Mouse (Mus musculus): ENCODE measurements around the gene Psmg4. TPM values are rescaled to one million over a fixed set of nuclear protein-coding genes. Genes with fewer than 3 reads are reported as not detected.

Gene Psmg4
- polyA plus RNA-seq, 1 experiment from 2014 or later = 50.5 TPM

GRCm38 (mm10) chr13:34174025-34174424, 11.3 kb downstream of the Psmg4 start:
- DNase-seq = no peak
- Histone ChIP-seq H3K27ac (ENCODE audit: low read depth) (no peak overlapping the region), H3K4me3 (ENCODE audit: low read depth, low read length) (no peak overlapping the region), H3K36me3 (replicated peaks; ENCODE audit: insufficient read depth, low read length) (no peaks in the 10 kb centered on the region), H3K9ac (replicated peaks) (no peak overlapping the region), H3K4me2 (ENCODE audit: low read depth, low read length) (no peak overlapping the region), H3K9me3 (ENCODE audit: low read length) (no peaks in the 10 kb centered on the region), H3K4me1 (ENCODE audit: insufficient read depth) (no peaks in the 10 kb centered on the region), H3K27me3 (ENCODE audit: insufficient read depth, low read length) (no peaks in the 10 kb centered on the region)
- 82% methylated on average over 6 of the region's 6 CpGs for WGBS (ENCODE audit: insufficient replicate concordance)
- ATAC-seq = no peak
- TF ChIP-seq CTCF (IDR thresholded peaks at IDR 0.05; ENCODE audit: low read depth) (no peak), EP300 (IDR thresholded peaks at IDR 0.05; ENCODE audit: low read depth) (no peak)

- Histone ChIP-seq H3K36me3 (replicated peaks; ENCODE audit: insufficient read depth, low read length) (peaks cover 50% of the 10 kb centered on the region), H3K9me3 (ENCODE audit: low read length) (no peaks in the 10 kb centered on the region), H3K4me2 (ENCODE audit: low read depth, low read length) (no peak overlapping the region), H3K9ac (replicated peaks) (no peak overlapping the region), H3K4me1 (ENCODE audit: insufficient read depth) (no peaks in the 10 kb centered on the region), H3K4me3 (ENCODE audit: low read depth, low read length) (no peak overlapping the region), H3K27ac (ENCODE audit: low read depth) (no peak overlapping the region), H3K27me3 (ENCODE audit: insufficient read depth, low read length) (no peaks in the 10 kb centered on the region)
- WGBS (ENCODE audit: insufficient replicate concordance) = 98% methylated on average over 5 of the region's 5 CpGs
- no peak for TF ChIP-seq EP300 (IDR thresholded peaks at IDR 0.05; ENCODE audit: low read depth)
- no peak for TF ChIP-seq CTCF (IDR thresholded peaks at IDR 0.05; ENCODE audit: low read depth)
- no peak for ATAC-seq
- DNase-seq = no peak
These were observed 18.9 kb downstream of the Psmg4 start for GRCm38 (mm10) chr13:34181624-34182023.

- DNase-seq = no peak
- no peak overlapping the region for H3K27ac ChIP-seq (ENCODE audit: low read depth)
- ATAC-seq = no peak
- no peak overlapping the region for H3K9ac ChIP-seq (replicated peaks)
- TF ChIP-seq EP300 (IDR thresholded peaks at IDR 0.05; ENCODE audit: low read depth) (no peak), CTCF (IDR thresholded peaks at IDR 0.05; ENCODE audit: low read depth) (no peak)
- no peaks in the 10 kb centered on the region for H3K4me1 ChIP-seq (ENCODE audit: insufficient read depth)
- no peak overlapping the region for H3K4me3 ChIP-seq (ENCODE audit: low read depth, low read length)
- H3K27me3 ChIP-seq (ENCODE audit: insufficient read depth, low read length) = no peaks in the 10 kb centered on the region
- no peaks in the 10 kb centered on the region for H3K9me3 ChIP-seq (ENCODE audit: low read length)
- peaks cover 57% of the 10 kb centered on the region for H3K36me3 ChIP-seq (replicated peaks; ENCODE audit: insufficient read depth, low read length)
- no peak overlapping the region for H3K4me2 ChIP-seq (ENCODE audit: low read depth, low read length)
- 89% methylated on average over 2 of the region's 2 CpGs for WGBS (ENCODE audit: insufficient replicate concordance)
These were observed 22.6 kb downstream of the Psmg4 start for GRCm38 (mm10) chr13:34185371-34185770.

- DNase-seq = peak; percentile 57
- TF ChIP-seq EP300 (IDR thresholded peaks at IDR 0.05; ENCODE audit: low read depth) (no peak), CTCF (IDR thresholded peaks at IDR 0.05; ENCODE audit: low read depth) (peak; percentile 83)
- H3K27me3 ChIP-seq (ENCODE audit: insufficient read depth, low read length) = no peaks in the 10 kb centered on the region
- 11% methylated on average over 5 of the region's 5 CpGs for WGBS (ENCODE audit: insufficient replicate concordance)
- H3K4me3 ChIP-seq (ENCODE audit: low read depth, low read length) = no peak overlapping the region
- peaks cover 54% of the 10 kb centered on the region for H3K36me3 ChIP-seq (replicated peaks; ENCODE audit: insufficient read depth, low read length)
- no peaks in the 10 kb centered on the region for H3K4me1 ChIP-seq (ENCODE audit: insufficient read depth)
- H3K9me3 ChIP-seq (ENCODE audit: low read length) = no peaks in the 10 kb centered on the region
- no peak overlapping the region for H3K9ac ChIP-seq (replicated peaks)
- peak; percentile 79 for ATAC-seq
- 0 out of 2 replicates have a peak overlapping the region, but pooled peaks have one; percentile 24 for H3K27ac ChIP-seq (ENCODE audit: low read depth)
- H3K4me2 ChIP-seq (ENCODE audit: low read depth, low read length) = peak overlapping the region; percentile 19; the same call in 1 of the 2 replicates
These were observed 24.8 kb downstream of the Psmg4 start for GRCm38 (mm10) chr13:34187571-34187970.

- no peaks in the 10 kb centered on the region for H3K9me3 ChIP-seq (ENCODE audit: low read length)
- no peak overlapping the region for H3K4me3 ChIP-seq (ENCODE audit: low read depth, low read length)
- H3K4me2 ChIP-seq (ENCODE audit: low read depth, low read length) = no peak overlapping the region
- no peak for DNase-seq
- ATAC-seq = peak; percentile 23; the same call in 1 of the 2 replicates
- H3K27ac ChIP-seq (ENCODE audit: low read depth) = no peak overlapping the region
- H3K4me1 ChIP-seq (ENCODE audit: insufficient read depth) = 0 out of 2 replicates have a peak, but pooled peaks cover 2% of the 10 kb centered on the region
- 81% methylated on average over 8 of the region's 8 CpGs for WGBS (ENCODE audit: insufficient replicate concordance)
- TF ChIP-seq CTCF (IDR thresholded peaks at IDR 0.05; ENCODE audit: low read depth) (peak; percentile 33), EP300 (IDR thresholded peaks at IDR 0.05; ENCODE audit: low read depth) (no peak)
- H3K27me3 ChIP-seq (ENCODE audit: insufficient read depth, low read length) = no peaks in the 10 kb centered on the region
- H3K36me3 ChIP-seq (replicated peaks; ENCODE audit: insufficient read depth, low read length) = peaks cover 64% of the 10 kb centered on the region
- no peak overlapping the region for H3K9ac ChIP-seq (replicated peaks)
These were observed 29.8 kb downstream of the Psmg4 start for GRCm38 (mm10) chr13:34192414-34193191.

- TF ChIP-seq CTCF (IDR thresholded peaks at IDR 0.05; ENCODE audit: low read depth) (no peak), EP300 (IDR thresholded peaks at IDR 0.05; ENCODE audit: low read depth) (no peak)
- Histone ChIP-seq H3K4me1 (ENCODE audit: insufficient read depth) (0 out of 2 replicates have a peak, but pooled peaks cover 2% of the 10 kb centered on the region), H3K4me2 (ENCODE audit: low read depth, low read length) (no peak overlapping the region), H3K9ac (replicated peaks) (no peak overlapping the region), H3K4me3 (ENCODE audit: low read depth, low read length) (no peak overlapping the region), H3K27ac (ENCODE audit: low read depth) (no peak overlapping the region), H3K27me3 (ENCODE audit: insufficient read depth, low read length) (no peaks in the 10 kb centered on the region), H3K36me3 (replicated peaks; ENCODE audit: insufficient read depth, low read length) (peaks cover 66% of the 10 kb centered on the region), H3K9me3 (ENCODE audit: low read length) (no peaks in the 10 kb centered on the region)
- ATAC-seq (no peak), DNase-seq (no peak)
- 72% methylated on average over 8 of the region's 8 CpGs for WGBS (ENCODE audit: insufficient replicate concordance)
These were observed 30.6 kb downstream of the Psmg4 start for GRCm38 (mm10) chr13:34193384-34193783.

Data from liver, postnatal 0 days (tissue).